Comparison of ENCODE assay signal across 24 mouse cellular contexts in the genomic region with DNA sequence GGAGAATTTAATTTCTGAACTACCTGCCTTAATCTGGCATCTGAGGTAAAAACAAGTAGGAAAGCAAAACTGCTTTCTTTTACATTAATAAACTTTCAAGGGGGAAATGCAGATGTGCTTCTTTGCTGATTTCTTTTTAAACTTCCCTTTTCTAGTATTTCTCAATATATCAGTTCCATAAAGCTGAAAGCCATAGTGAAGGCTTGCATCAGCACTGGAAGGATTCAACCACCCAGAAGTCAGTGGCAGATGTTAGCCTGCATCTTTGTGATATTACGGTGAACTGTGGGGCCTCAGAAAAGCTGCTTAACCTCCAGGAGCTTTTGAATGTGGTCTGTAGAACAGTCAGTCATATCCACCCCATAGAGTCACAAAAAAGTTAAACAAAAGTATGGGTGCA. TPM values are rescaled to one million over a fixed set of nuclear protein-coding genes. Genes with fewer than 3 reads are reported as not detected.
"Had no signal": no experiment of that assay in that cellular context is flagged by ENCODE, and none has a peak within 500 bp of the region (broad histone marks: within the 10 kb centered on the region; RNA-seq: fewer than 3 reads in every experiment).

No protein-coding gene starts in this region.

- ATAC-seq: intestine, postnatal 0 days; lung, postnatal 0 days had no signal

- DNase-seq: kidney, adult 2 months; kidney, postnatal 36 days; left cerebral cortex, postnatal 4 days; liver, embryonic 13.5 days; lung, embryonic 14.5 days; lung, postnatal 36 days; midbrain, embryonic 14.5 days; retina, postnatal 1 day; right cerebral cortex, postnatal 25 days; thymus, adult 2 months; thymus, postnatal 14 days; thymus, postnatal 4 days had no signal

- H3K27ac ChIP-seq: kidney, postnatal 0 days; limb, embryonic 12.5 days; limb, embryonic 15.5 days; liver, embryonic 13.5 days; neural tube, embryonic 12.5 days; neural tube, embryonic 15.5 days; stomach, postnatal 0 days had no signal

- H3K9me3 ChIP-seq: limb, embryonic 12.5 days; limb, embryonic 15.5 days; liver, embryonic 13.5 days; neural tube, embryonic 12.5 days; neural tube, embryonic 15.5 days had no signal

- H3K4me3 ChIP-seq: limb, embryonic 12.5 days; limb, embryonic 15.5 days; liver, embryonic 13.5 days; neural tube, embryonic 12.5 days; neural tube, embryonic 15.5 days had no signal

- H3K36me3 ChIP-seq: limb, embryonic 12.5 days; limb, embryonic 15.5 days; liver, embryonic 13.5 days; neural tube, embryonic 12.5 days; neural tube, embryonic 15.5 days had no signal

- H3K27me3 ChIP-seq: limb, embryonic 12.5 days; limb, embryonic 15.5 days; liver, embryonic 13.5 days; neural tube, embryonic 12.5 days; neural tube, embryonic 15.5 days had no signal

- H3K4me1 ChIP-seq: limb, embryonic 12.5 days; limb, embryonic 15.5 days; liver, embryonic 13.5 days; neural tube, embryonic 12.5 days; neural tube, embryonic 15.5 days had no signal

RNA-seq across cellular contexts. Expression of a gene that starts 2.3 kb away (rescaled TPM):
- total RNA-seq: layer of hippocampus, postnatal 14 days; left cerebral cortex, postnatal 4 days; megakaryocyte-erythroid progenitor cell, adult 5-6 weeks had no signal
- polyA plus RNA-seq: intestine, embryonic 14.5 days; intestine, postnatal 0 days; kidney, postnatal 0 days; midbrain, embryonic 14.5 days; neural tube, embryonic 15.5 days; stomach, embryonic 14.5 days had no signal
